Mouse (Mus musculus): ENCODE data around the gene Crnkl1. TPM values are rescaled to one million over a fixed set of nuclear protein-coding genes. Genes with fewer than 3 reads are reported as not detected.
A peak's percentile ranks its signal among the peaks of the same experiment; 100 is the strongest.
"Not testable (repeated sequence)": the region's sequence is repeated elsewhere in the genome, so short reads cannot be mapped to it uniquely, and the experiment has no call there.

Crnkl1 gene
- polyA plus RNA-seq, 1 experiment from 2014 or later = 38.9 TPM

DNA sequence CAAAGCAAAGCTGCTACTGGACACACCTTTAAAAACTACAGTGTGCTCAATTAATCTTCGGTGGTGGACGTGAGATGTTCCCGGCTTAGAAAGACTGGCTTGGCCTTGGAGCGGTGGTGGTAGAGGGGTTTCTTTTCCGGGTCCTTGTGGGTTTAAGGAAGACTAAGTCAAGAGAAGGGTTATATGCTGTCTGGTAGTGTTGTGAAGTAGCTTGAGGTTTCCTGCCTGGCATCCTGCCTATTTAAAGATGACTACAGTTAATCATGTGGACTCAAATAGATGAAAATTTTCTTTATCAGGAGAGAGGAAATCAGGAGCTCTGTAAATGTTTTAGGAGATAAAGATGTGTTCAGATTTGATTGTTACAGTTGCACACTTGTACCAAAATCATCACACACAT is 21.5 kb upstream of the Crnkl1 start:
- DNase-seq (ENCODE audit: low spot score) = no peak
- H3K4me3 ChIP-seq = no peak overlapping the region
- 83% methylated on average over 5 of the region's 5 CpGs for WGBS

DNA sequence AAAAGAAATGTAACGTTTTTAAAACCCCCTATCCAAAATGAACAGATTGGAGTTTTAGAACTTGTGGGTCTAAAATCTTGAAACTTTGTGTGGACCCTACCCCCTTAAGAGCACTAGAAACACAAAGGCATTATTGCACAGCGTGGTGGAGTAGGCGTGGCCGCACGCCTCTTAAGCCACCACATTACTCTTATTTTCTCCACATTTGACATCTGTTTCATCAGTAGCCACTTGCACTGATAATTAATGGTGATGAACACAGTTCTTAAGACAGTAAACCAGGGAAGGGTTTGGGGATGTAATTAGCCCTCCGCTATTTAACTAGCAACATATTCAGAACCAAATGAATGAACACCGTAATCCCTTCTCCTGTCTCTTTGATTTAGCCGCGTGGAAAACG is 21.0 kb upstream of the Crnkl1 start:
- no peak overlapping the region for H3K4me3 ChIP-seq
- peaks cover 2% of the 10 kb centered on the region for H3K4me1 ChIP-seq
- H3K27me3 ChIP-seq (ENCODE audit: low read depth, poor library complexity, severe bottlenecking) = no peaks in the 10 kb centered on the region
- no peaks in the 10 kb centered on the region for H3K36me3 ChIP-seq
- no peaks in the 10 kb centered on the region for H3K9me3 ChIP-seq (replicated peaks)
- DNase-seq (ENCODE audit: low spot score) = no peak
- no peak overlapping the region for H3K27ac ChIP-seq
- WGBS = 71% methylated on average over 10 of the region's 10 CpGs

More for the DNA sequence above, 21.5 kb upstream of the Crnkl1 start:
- Histone ChIP-seq H3K36me3 (no peaks in the 10 kb centered on the region), H3K27ac (no peak overlapping the region), H3K4me1 (no peaks in the 10 kb centered on the region), H3K27me3 (ENCODE audit: low read depth, poor library complexity, severe bottlenecking) (no peaks in the 10 kb centered on the region), H3K9me3 (replicated peaks) (no peaks in the 10 kb centered on the region)

DNA sequence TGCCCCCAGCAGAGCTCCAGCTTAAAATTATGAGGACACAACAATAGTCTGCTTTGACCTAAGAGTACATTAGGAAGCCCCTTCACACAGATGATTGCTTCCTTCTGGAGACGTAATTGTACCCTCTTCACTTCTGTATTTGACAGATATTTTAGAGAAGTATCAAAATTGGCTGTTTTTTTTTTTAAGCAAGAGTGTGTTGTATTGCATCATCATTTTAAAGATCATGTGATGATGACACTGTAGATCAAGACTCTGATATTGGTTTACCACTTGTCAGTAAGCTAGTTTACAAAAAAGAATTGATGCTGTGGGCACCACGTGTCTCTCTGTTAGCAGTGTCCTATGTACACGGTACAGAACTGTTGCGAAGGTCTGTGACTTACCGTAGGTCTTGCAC is 17.9 kb upstream of the Crnkl1 start:
- no peak overlapping the region for H3K4me3 ChIP-seq
- no peaks in the 10 kb centered on the region for H3K27me3 ChIP-seq (ENCODE audit: low read depth, poor library complexity, severe bottlenecking)
- DNase-seq (ENCODE audit: low spot score) = no peak
- WGBS = 79% methylated on average over 5 of the region's 5 CpGs
- no peaks in the 10 kb centered on the region for H3K9me3 ChIP-seq (replicated peaks)
- no peaks in the 10 kb centered on the region for H3K36me3 ChIP-seq
- no peak overlapping the region for H3K27ac ChIP-seq
- H3K4me1 ChIP-seq = peaks cover 22% of the 10 kb centered on the region

DNA sequence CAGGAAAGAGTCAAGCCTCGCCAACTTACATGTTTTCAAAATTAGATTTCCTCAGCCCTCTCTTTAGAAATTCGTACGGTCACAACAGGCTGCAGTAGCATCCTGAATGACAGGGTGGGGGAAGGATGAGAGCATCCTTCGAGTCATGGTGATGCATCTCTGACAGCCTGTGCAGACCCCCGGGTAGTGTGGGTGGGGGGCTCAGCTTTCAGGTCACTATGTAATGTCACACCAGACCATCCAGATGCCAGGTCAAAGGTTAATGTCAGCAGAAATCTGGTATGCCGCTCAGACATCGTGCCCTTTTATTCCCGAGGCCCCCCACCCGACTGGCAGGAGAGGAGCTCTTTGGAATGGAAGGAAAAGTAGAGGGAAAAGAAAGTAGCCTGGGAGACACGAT is 15.4 kb upstream of the Crnkl1 start:
- 16% methylated on average over 10 of the region's 10 CpGs for WGBS
- no peak for DNase-seq (ENCODE audit: low spot score)
- Histone ChIP-seq H3K9me3 (replicated peaks) (no peaks in the 10 kb centered on the region), H3K36me3 (no peaks in the 10 kb centered on the region), H3K4me1 (peaks cover 22% of the 10 kb centered on the region), H3K27ac (no peak overlapping the region), H3K27me3 (ENCODE audit: low read depth, poor library complexity, severe bottlenecking) (no peaks in the 10 kb centered on the region), H3K4me3 (no peak overlapping the region)

DNA sequence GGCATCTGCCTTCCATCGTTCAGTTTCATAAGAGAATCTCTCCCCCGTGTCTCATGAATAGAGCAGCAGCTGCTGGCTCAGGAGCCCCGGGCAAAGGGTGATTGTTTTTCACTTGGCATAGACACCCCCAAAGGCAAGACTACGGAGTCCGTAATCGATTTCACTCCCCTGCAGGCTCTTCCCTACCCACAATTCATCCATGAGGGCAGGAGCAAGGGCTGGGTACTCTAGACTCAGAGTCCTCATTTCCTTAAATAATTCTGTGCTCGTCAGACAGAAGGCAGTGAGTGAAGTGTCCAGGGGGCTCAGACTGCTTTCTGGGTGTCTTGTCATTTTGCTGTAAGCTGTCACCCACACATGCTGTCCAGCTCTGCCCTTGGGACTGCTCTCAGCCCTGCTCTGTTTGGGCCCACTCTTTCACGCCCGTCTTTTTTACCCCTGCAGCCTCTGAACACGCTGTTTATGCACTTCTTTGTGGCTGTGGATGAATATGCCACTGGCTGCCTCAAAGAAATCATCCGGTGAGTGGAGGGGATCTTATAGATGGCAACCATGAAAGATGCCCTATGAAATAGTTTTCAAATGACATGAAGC is 14.8 kb upstream of the Crnkl1 start:
- DNase-seq (ENCODE audit: low spot score) = no peak
- Histone ChIP-seq H3K36me3 (no peaks in the 10 kb centered on the region), H3K27ac (no peak overlapping the region), H3K4me1 (peaks cover 22% of the 10 kb centered on the region), H3K9me3 (replicated peaks) (no peaks in the 10 kb centered on the region), H3K4me3 (no peak overlapping the region), H3K27me3 (ENCODE audit: low read depth, poor library complexity, severe bottlenecking) (no peaks in the 10 kb centered on the region)
- WGBS = 65% methylated on average over 11 of the region's 11 CpGs

DNA sequence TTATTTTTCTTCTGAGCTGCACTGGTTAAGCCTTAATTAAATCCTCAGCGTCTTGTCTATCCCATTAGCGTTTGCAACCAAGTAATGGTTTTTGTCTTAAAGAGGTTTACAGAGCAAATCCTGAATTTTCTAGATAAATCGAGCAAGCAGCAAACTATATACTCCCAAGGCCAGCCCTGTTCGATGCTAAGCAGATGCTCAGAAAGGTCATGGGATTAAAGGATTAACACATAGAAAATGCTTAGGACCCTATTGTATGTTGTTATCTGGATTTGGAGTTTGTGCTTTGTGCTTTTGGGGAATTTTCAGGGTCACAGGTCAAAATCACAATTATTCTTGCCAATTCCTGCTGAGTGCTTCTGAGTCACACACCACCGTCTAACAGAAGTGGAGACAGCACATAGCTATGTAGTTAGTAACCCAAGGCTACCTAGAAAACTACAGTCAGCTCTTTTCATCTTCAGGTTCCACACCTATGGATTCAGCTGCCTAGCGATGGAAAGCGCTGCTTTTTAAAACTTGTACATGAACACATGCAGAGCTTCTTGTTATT is 13.7 kb upstream of the Crnkl1 start:
- DNase-seq (ENCODE audit: low spot score) = no peak
- Histone ChIP-seq H3K9me3 (replicated peaks) (no peaks in the 10 kb centered on the region), H3K27me3 (ENCODE audit: low read depth, poor library complexity, severe bottlenecking) (no peaks in the 10 kb centered on the region), H3K36me3 (no peaks in the 10 kb centered on the region), H3K4me1 (peaks cover 22% of the 10 kb centered on the region), H3K27ac (no peak overlapping the region), H3K4me3 (no peak overlapping the region)
- WGBS = 76% methylated on average over 7 of the region's 7 CpGs

DNA sequence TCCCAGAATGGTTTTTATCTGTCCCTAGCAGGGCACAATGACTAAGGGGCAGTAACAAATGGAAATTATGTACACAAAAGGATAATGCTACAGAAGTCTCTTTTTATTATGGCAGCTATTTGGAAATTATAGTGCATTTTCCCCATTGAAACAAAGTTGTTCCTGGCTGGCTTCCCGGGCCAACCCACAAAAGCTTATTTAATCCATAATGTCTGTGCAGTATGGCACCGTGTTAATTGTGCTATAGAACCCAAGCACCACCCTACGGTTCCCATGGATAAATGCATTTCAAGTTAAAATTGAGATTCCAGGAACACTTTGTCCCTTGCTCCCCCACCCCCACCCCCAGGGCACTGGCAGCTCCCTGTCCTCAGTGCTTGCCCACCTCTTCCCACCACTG is 9.5 kb upstream of the Crnkl1 start:
- Histone ChIP-seq H3K4me1 (peaks cover 4% of the 10 kb centered on the region), H3K27ac (no peak overlapping the region), H3K4me3 (no peak overlapping the region), H3K9me3 (replicated peaks) (no peaks in the 10 kb centered on the region), H3K36me3 (no peaks in the 10 kb centered on the region), H3K27me3 (ENCODE audit: low read depth, poor library complexity, severe bottlenecking) (no peaks in the 10 kb centered on the region)
- WGBS = 93% methylated on average over 3 of the region's 3 CpGs
- DNase-seq (ENCODE audit: low spot score) = no peak

DNA sequence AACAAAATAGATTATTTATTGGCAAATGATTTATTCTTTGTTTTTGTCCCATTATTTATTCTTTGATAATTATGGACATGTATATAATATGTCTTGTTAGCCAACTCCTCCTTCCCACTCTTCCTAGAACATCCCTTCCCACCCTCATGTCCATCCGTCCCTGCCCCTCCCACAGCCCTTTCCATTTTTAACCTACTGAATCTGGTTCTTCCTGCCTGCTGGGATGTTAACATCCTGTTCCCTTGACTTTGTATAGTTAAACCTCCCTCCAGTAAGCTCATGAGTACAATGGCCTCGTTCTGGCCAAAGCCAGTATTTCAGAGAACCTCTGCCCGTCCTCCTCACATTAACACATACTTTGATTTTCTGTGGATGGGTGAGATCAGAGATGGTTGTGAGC is 6.6 kb upstream of the Crnkl1 start:
- Histone ChIP-seq H3K4me1 (no peaks in the 10 kb centered on the region), H3K9me3 (replicated peaks) (no peaks in the 10 kb centered on the region), H3K27ac (no peak overlapping the region), H3K4me3 (no peak overlapping the region), H3K36me3 (no peaks in the 10 kb centered on the region), H3K27me3 (ENCODE audit: low read depth, poor library complexity, severe bottlenecking) (no peaks in the 10 kb centered on the region)
- 71% methylated on average over 3 of the region's 3 CpGs for WGBS
- no peak for DNase-seq (ENCODE audit: low spot score)

DNA sequence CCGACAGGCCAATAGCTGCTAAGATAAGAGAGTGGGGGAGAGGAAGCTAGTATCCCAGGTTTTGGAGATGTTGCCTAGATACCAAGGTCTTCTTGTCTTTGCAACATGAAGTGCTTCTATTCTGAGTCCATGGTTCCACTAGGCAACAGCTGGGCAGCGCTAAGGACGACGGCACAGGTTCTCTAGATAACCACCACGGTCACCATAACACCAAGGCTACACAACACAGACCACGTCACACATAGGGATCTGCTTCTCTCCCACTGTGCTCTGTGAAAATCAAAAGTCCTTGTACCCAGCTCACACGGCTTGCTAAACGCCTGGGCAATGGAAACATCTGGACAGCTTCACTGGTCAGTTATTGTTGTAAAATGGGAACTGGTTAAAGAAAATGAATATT is 2.2 kb upstream of the Crnkl1 start:
- Histone ChIP-seq H3K4me1 (peaks cover 8% of the 10 kb centered on the region), H3K36me3 (peaks cover 8% of the 10 kb centered on the region), H3K9me3 (replicated peaks) (no peaks in the 10 kb centered on the region), H3K27ac (no peak overlapping the region), H3K27me3 (ENCODE audit: low read depth, poor library complexity, severe bottlenecking) (no peaks in the 10 kb centered on the region), H3K4me3 (no peak overlapping the region)
- DNase-seq (ENCODE audit: low spot score) = no peak
- WGBS = 88% methylated on average over 8 of the region's 8 CpGs

DNA sequence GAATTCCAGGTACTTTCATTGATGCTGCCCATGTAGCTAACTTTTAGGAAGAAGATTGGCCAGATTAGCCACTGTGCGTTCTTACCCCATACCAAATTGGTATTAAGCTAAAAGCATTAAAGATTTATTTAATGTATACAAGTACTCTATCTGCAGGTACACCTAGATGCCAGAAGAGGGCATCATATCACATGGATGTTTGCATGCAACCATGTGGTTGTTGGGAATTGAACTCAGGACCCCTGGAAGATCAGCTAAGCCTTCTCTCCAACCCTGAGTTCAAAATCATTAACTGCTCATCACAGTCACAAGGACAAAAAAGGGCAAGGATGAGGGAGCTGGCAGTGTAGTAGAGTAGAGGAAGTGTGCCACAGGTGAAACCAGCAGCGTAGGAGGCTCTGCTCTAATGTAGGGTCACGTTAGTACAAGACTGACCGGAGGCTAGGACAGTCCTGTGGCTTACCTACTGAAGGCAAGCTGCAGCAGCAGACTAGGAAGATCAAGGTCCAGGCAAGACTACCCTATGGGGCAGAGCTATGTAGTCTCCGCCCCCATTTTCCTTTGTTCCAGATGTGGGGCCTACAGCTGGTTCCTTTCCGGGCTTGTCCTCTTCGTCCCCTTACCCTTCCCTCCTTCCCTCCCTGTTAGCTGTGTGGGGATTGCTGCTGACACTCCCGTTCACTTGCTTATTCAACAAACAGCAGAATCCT is 13.7 kb downstream of the Crnkl1 start:
- H3K9me3 ChIP-seq (replicated peaks) = no peaks in the 10 kb centered on the region
- H3K4me1 ChIP-seq = no peaks in the 10 kb centered on the region
- no peaks in the 10 kb centered on the region for H3K27me3 ChIP-seq (ENCODE audit: low read depth, poor library complexity, severe bottlenecking)
- WGBS = 85% methylated on average over 8 of the region's 8 CpGs
- DNase-seq (ENCODE audit: low spot score) = no peak
- peaks cover 99% of the 10 kb centered on the region for H3K36me3 ChIP-seq
- no peak overlapping the region for H3K4me3 ChIP-seq
- no peak overlapping the region for H3K27ac ChIP-seq

DNA sequence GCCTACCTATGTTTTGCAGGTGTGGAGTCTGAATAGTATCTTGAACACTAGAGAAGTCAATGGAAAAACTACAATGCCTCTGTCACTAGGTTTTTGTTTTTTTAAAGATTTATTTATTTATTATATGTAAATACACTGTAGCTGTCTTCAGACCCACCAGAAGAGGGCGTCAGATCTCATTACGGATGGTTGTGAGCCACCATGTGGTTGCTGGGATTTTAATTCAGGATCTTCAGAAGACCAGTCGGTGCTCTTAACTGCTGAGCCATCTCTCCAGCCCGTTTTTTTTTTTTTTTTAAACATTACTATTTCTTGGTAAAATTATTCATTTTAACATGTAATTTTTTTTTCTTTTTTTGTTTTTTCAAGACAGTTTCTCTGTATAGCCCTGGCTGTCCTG is 28.9 kb downstream of the Crnkl1 start:
- H3K4me1 ChIP-seq = peaks cover 20% of the 10 kb centered on the region
- WGBS = 54% methylated on average over 4 of the region's 4 CpGs

DNA sequence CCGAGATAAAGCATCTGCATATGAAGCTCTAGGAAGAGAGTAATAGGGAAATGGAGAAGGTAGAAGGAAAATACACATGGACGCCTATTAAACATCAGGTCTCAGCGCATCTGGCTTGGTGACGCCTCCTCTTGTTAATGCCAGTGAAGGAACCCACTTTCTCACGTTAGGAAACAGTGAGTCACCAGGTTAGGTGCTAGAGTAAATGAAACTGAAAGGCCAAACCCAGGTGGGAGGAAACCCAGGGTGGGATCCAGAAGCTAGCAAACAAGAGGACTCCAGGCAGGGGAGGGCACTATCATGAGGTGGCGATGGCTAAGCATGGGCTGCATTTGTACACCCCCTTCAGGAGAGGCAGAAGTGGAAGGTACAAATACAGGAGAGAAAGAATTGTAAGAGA is 29.7 kb downstream of the Crnkl1 start:
- peaks cover 40% of the 10 kb centered on the region for H3K36me3 ChIP-seq
- no peak overlapping the region for H3K27ac ChIP-seq
- no peak for DNase-seq (ENCODE audit: low spot score)
- H3K9me3 ChIP-seq (replicated peaks) = no peaks in the 10 kb centered on the region
- no peaks in the 10 kb centered on the region for H3K27me3 ChIP-seq (ENCODE audit: low read depth, poor library complexity, severe bottlenecking)
- no peak overlapping the region for H3K4me3 ChIP-seq
- WGBS = 85% methylated on average over 6 of the region's 6 CpGs
- peaks cover 20% of the 10 kb centered on the region for H3K4me1 ChIP-seq

More for the DNA sequence above, 28.9 kb downstream of the Crnkl1 start:
- H3K9me3 ChIP-seq (replicated peaks); H3K27me3 ChIP-seq (ENCODE audit: low read depth, poor library complexity, severe bottlenecking); H3K27ac ChIP-seq; H3K4me3 ChIP-seq; DNase-seq (ENCODE audit: low spot score): not testable (repeated sequence)
- H3K36me3 ChIP-seq = peaks cover 47% of the 10 kb centered on the region

DNA sequence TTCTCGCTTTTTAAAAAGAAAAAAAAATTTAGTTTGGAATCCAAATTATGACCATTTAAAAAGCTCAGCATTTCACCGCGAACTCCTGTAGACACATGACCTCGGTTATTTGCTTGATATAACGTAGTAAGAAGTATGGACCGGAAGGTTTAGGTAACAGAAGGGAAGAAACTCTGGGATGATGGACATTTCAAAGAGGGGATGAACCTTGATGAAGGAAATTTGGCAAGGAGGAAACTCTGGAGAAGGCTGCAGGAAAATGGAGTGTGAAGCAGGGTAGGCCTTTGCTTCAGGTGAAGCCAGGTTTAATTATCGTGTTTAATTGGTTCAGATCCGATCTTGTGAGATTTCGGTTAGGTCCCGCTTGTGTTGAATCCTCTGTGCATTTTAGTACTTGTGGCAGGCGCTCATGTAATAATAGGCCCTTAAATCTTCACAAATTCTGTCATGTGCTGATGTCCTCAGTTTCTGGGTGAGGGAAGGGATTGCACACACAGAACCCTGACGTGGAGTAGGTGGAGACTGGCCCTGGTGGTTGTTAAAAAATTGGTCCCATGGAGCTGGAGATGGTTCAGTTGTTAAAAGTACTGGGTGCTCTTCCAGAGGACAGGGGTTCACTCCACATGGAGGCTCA is 30.7 kb downstream of the Crnkl1 start:
- DNase-seq (ENCODE audit: low spot score) = no peak
- Histone ChIP-seq H3K4me3 (peak overlapping the region; percentile 97), H3K36me3 (peaks cover 30% of the 10 kb centered on the region), H3K27me3 (ENCODE audit: low read depth, poor library complexity, severe bottlenecking) (no peaks in the 10 kb centered on the region), H3K27ac (0 out of 2 replicates have a peak overlapping the region, but pooled peaks have one; percentile 97), H3K4me1 (peaks cover 20% of the 10 kb centered on the region), H3K9me3 (replicated peaks) (no peaks in the 10 kb centered on the region)
- 37% methylated on average over 12 of the region's 12 CpGs for WGBS

Data from limb, embryonic 10.5 days (tissue).